Mouse (Mus musculus): ENCODE data around the gene Itga7. TPM values are rescaled to one million over a fixed set of nuclear protein-coding genes. Genes with fewer than 3 reads are reported as not detected.

Itga7 gene
- total and polyA plus RNA-seq, 2 experiments from 2014 or later, result 22.7 to 41.4 TPM

DNA sequence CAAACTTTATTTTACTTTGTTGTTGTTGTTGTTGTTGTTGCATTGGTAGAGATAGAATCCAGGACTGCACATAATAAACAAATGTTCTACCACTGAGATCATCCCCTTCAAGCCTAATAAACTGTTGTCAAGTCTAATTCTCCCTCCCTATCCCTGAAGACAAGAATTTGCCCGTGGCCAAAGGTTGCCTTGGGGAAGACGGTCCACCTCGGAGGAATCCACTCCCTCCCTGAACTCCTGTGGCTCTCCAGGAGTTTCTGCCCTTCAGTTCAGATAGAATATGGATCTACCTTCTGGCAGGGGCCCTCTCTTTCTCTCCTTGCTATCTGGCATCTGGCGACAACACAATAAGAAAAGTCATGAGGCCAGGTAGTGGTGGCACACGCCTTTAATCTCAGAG, 28.8 kb upstream of the Itga7 start:
- Histone ChIP-seq H3K9me3 (replicated peaks; ENCODE audit: control insufficient read depth, low read length) (no peaks in the 10 kb centered on the region), H3K9ac (replicated peaks; ENCODE audit: low read depth, low read length) (no peak overlapping the region), H3K4me2 (ENCODE audit: low read depth, low read length) (no peak overlapping the region), H3K36me3 (replicated peaks; ENCODE audit: control insufficient read depth, insufficient read depth, low read length) (no peaks in the 10 kb centered on the region), H3K27me3 (ENCODE audit: control insufficient read depth, insufficient read depth, low read length) (no peaks in the 10 kb centered on the region), H3K4me1 (ENCODE audit: control insufficient read depth, insufficient read depth) (peaks cover 6% of the 10 kb centered on the region), H3K27ac (ENCODE audit: low read depth) (no peak overlapping the region), H3K4me3 (ENCODE audit: low read depth, low read length) (no peak overlapping the region)
- no peak for TF ChIP-seq CTCF (IDR thresholded peaks at IDR 0.05; ENCODE audit: low read depth)
- no peak for TF ChIP-seq EP300 (IDR thresholded peaks at IDR 0.05; ENCODE audit: low read depth)
- ATAC-seq (ENCODE audit: insufficient read depth, low read depth) (no peak), DNase-seq (ENCODE audit: low spot score) (no peak)
- 64% methylated on average over 5 of the region's 5 CpGs for WGBS

DNA sequence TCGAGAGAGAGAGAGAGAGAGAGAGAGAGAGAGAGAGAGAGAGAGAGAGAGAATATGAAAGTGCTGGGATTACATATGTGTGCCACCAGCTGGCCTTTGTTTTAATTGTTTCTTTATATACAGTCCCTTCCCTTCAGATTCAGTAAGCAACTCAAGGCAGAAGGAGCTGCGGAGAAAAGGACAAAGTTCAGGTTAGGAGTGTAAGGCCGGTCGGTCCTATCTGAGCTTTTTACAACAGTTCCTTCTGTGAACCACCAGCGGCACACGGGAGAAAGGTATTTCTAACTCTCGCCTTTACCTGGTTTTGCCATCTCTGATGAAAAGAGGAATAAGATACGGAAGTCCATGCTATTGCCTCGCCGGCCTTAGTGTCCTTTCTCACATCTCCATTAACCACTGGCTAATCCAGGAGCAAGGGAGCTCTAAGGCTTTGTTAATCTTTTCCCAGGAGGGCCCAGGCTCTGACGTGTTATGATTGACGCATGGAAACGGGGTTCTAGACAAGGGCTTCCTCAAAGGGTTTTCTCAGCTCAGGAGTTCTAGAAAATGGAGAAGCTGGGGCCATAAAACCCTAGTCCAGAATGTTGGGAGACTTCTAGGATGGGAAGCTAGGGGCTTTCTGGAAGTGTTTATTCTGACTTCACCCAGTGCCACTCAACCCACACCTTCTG, 24.7 kb upstream of the Itga7 start:
- peak overlapping the region; percentile 96 for H3K27ac ChIP-seq (ENCODE audit: low read depth)

DNA sequence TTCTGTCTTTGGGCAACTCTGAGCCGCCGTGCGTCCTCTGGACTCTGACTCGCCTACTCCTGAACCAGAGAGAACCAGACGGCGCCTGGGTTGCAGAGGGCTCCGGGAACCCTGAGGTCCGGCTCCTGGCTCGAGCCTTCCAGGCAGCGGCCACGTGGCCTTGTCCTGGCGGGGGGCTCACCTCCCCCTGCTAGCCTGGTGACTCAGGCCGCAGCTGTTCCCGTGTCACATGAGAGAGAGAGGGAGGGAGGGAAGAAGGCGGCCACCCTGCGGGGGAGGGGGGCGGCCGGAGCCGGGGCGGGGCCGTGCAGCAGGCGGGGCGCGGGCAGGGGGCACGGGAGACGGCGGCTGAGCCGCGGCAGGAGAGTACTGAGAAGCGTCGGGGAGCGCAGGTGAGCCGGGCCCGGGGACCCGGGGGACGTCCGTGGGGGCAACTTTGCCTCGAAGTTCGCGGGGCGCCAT, 24.0 kb upstream of the Itga7 start:
- no peaks in the 10 kb centered on the region for H3K27me3 ChIP-seq (ENCODE audit: control insufficient read depth, insufficient read depth, low read length)
- H3K4me3 ChIP-seq (ENCODE audit: low read depth, low read length), result peak overlapping the region; percentile 97
- peak; percentile 89 for ATAC-seq (ENCODE audit: insufficient read depth, low read depth)
- peak overlapping the region; percentile 83 for H3K4me2 ChIP-seq (ENCODE audit: low read depth, low read length)
- H3K4me1 ChIP-seq (ENCODE audit: control insufficient read depth, insufficient read depth), result peaks cover 6% of the 10 kb centered on the region
- DNase-seq (ENCODE audit: low spot score), result peak; percentile 94
- TF ChIP-seq EP300 (IDR thresholded peaks at IDR 0.05; ENCODE audit: low read depth), result peak; percentile 66
- no peak for TF ChIP-seq CTCF (IDR thresholded peaks at IDR 0.05; ENCODE audit: low read depth)
- no peaks in the 10 kb centered on the region for H3K9me3 ChIP-seq (replicated peaks; ENCODE audit: control insufficient read depth, low read length)
- peaks cover 10% of the 10 kb centered on the region; the same call in 1 of the 2 replicates for H3K36me3 ChIP-seq (replicated peaks; ENCODE audit: control insufficient read depth, insufficient read depth, low read length)
- H3K9ac ChIP-seq (replicated peaks; ENCODE audit: low read depth, low read length), result peak overlapping the region; percentile 96
- peak overlapping the region; percentile 96 for H3K27ac ChIP-seq (ENCODE audit: low read depth)
- under 1% methylated on average over 29 of the region's 41 CpGs for WGBS

More for the DNA sequence above, 24.7 kb upstream of the Itga7 start:
- 66% methylated on average over 13 of the region's 13 CpGs for WGBS
- ATAC-seq (ENCODE audit: insufficient read depth, low read depth) (no peak), DNase-seq (ENCODE audit: low spot score) (no peak)
- peaks cover 6% of the 10 kb centered on the region for H3K4me1 ChIP-seq (ENCODE audit: control insufficient read depth, insufficient read depth)
- H3K9ac ChIP-seq (replicated peaks; ENCODE audit: low read depth, low read length), result peak overlapping the region; percentile 96
- peaks cover 4% of the 10 kb centered on the region; the same call in 1 of the 2 replicates for H3K36me3 ChIP-seq (replicated peaks; ENCODE audit: control insufficient read depth, insufficient read depth, low read length)
- TF ChIP-seq EP300 (IDR thresholded peaks at IDR 0.05; ENCODE audit: low read depth) (no peak), CTCF (IDR thresholded peaks at IDR 0.05; ENCODE audit: low read depth) (no peak)
- no peaks in the 10 kb centered on the region for H3K27me3 ChIP-seq (ENCODE audit: control insufficient read depth, insufficient read depth, low read length)
- H3K9me3 ChIP-seq (replicated peaks; ENCODE audit: control insufficient read depth, low read length), result no peaks in the 10 kb centered on the region
- peak overlapping the region; percentile 97 for H3K4me3 ChIP-seq (ENCODE audit: low read depth, low read length)
- H3K4me2 ChIP-seq (ENCODE audit: low read depth, low read length), result peak overlapping the region; percentile 83

DNA sequence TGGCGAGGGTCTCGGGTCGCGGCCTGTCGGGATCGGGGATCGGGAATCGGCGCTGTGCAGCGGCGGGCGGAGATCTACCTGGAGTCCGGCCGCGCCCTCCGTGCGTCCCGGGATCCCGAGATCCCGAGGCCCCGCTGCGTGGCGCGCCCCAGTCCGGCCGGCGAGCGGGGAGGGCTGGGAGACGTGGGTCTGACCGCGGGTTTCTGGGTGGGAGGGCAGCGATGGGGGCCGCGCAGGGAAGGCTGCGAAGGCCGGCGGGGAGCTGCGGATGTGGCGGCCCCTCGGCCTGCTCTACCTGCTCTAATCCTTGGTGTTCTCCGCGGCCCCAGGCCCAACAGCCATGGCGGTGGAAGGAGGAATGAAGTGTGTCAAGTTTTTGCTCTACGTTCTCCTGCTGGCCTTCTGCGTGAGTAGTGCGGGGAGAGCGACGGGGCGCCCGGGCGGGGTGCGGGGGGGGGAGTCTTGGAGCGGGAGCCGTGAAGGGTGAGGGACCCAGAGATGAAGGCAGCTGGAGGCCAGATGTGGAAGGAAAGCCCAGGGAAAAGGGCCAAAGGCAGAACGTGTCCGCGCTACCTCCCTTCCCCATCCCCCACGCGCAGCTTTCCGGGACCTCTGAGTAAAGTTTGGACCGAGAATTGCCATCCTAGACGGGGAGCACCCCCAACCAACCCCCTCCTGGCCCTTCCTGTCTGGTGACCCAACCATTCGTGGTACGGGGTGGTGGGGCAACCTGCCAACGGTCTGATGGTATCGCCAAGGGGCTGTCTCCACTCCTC, 23.4 kb upstream of the Itga7 start:
- peak overlapping the region; percentile 83 for H3K4me2 ChIP-seq (ENCODE audit: low read depth, low read length)
- H3K36me3 ChIP-seq (replicated peaks; ENCODE audit: control insufficient read depth, insufficient read depth, low read length), result peaks cover 13% of the 10 kb centered on the region; the same call in 1 of the 2 replicates
- no peaks in the 10 kb centered on the region for H3K27me3 ChIP-seq (ENCODE audit: control insufficient read depth, insufficient read depth, low read length)
- DNase-seq (ENCODE audit: low spot score), result no peak
- peak overlapping the region; percentile 96 for H3K9ac ChIP-seq (replicated peaks; ENCODE audit: low read depth, low read length)
- peak overlapping the region; percentile 96 for H3K27ac ChIP-seq (ENCODE audit: low read depth)
- TF ChIP-seq CTCF (IDR thresholded peaks at IDR 0.05; ENCODE audit: low read depth) (no peak), EP300 (IDR thresholded peaks at IDR 0.05; ENCODE audit: low read depth) (no peak)
- peaks cover 6% of the 10 kb centered on the region for H3K4me1 ChIP-seq (ENCODE audit: control insufficient read depth, insufficient read depth)
- peak overlapping the region; percentile 97 for H3K4me3 ChIP-seq (ENCODE audit: low read depth, low read length)
- WGBS, result under 1% methylated on average over 53 of the region's 66 CpGs
- H3K9me3 ChIP-seq (replicated peaks; ENCODE audit: control insufficient read depth, low read length), result no peaks in the 10 kb centered on the region
- peak; percentile 47 for ATAC-seq (ENCODE audit: insufficient read depth, low read depth)

DNA sequence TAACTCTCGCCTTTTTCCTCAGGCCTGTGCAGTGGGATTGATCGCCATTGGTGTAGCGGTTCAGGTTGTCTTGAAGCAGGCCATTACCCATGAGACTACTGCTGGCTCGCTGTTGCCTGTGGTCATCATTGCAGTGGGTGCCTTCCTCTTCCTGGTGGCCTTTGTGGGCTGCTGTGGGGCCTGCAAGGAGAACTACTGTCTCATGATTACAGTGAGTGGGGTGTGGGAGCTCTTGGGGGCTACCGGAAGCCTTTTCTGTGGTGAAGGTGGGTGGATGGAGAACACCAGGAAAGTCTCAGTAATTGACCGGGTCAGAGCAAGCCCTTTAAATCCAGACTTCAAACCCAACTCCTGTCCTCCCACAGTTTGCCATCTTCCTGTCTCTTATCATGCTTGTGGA, 22.2 kb upstream of the Itga7 start:
- no peak for TF ChIP-seq EP300 (IDR thresholded peaks at IDR 0.05; ENCODE audit: low read depth)
- DNase-seq (ENCODE audit: low spot score) (no peak), ATAC-seq (ENCODE audit: insufficient read depth, low read depth) (no peak)
- Histone ChIP-seq H3K9ac (replicated peaks; ENCODE audit: low read depth, low read length) (no peak overlapping the region), H3K4me3 (ENCODE audit: low read depth, low read length) (peak overlapping the region; percentile 97; the same call in 1 of the 2 replicates), H3K27ac (ENCODE audit: low read depth) (0 out of 2 replicates have a peak overlapping the region, but pooled peaks have one; percentile 8), H3K36me3 (replicated peaks; ENCODE audit: control insufficient read depth, insufficient read depth, low read length) (peaks cover 18% of the 10 kb centered on the region), H3K27me3 (ENCODE audit: control insufficient read depth, insufficient read depth, low read length) (no peaks in the 10 kb centered on the region), H3K4me1 (ENCODE audit: control insufficient read depth, insufficient read depth) (peaks cover 6% of the 10 kb centered on the region), H3K4me2 (ENCODE audit: low read depth, low read length) (peak overlapping the region; percentile 83), H3K9me3 (replicated peaks; ENCODE audit: control insufficient read depth, low read length) (no peaks in the 10 kb centered on the region)
- 85% methylated on average over 6 of the region's 6 CpGs for WGBS

Data from heart, postnatal 0 days (tissue).